8 mouse cellular contexts compared by ENCODE assay signal in the genomic region with DNA sequence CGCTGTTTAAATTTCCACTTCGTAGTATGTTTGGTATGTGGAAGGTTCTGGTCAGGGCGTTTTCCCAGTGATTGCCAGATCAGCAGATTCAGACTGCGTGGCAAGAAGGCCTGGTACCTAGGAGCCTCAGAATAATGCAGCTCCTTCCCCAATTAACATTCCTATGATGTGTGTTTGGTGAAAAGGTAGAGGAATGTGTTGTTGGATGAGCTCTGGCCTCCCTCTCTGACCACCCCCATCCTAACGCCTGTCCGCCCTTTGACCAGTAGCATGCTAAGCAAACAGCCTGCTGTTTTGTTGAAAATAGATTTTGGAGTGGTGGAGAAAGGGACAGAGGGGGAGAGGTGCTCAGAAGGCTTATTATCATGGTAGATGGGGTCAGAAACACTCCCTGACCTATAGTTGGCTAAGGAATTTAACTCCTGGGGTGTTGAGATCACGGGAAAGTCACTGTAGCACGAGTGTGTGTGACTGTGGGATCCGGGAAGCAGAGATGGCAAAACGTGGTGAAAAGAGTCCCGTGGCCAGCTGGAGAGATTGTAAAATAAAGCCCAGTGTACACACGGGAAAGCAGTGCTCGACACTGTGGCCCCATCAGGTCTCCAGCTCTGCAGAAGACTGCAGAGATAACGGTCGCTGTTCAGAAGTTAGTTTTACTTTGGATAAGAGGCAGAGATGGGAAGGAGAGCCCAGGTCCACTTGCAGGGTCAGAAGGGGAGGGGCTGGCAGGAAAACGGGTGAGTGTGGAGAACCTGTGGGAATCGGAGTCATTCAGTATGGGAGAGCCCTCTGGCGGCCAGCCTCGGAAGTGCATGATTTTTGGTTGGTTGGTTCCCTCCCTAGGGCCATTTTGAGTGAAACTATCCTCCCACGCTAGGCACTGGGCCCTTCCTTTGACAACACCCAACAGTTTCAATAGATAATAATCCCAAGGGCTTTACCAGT. TPM values are rescaled to one million over a fixed set of nuclear protein-coding genes. Genes with fewer than 3 reads are reported as not detected.
DNase-seq lines count a peak whose midpoint lies in the region; ATAC-seq lines count a peak whose summit lies in the region.

No protein-coding gene starts in this region.

- ATAC-seq in hindbrain, embryonic 14.5 days (ENCODE audit: low FRiP score): peak; percentile 48; the same call in 1 of the 2 replicates

- no peaks in the 10 kb centered on the region for H3K4me1 ChIP-seq in hindbrain, embryonic 14.5 days (replicated peaks; ENCODE audit: control insufficient read depth, insufficient read depth, low read length)

- H3K27me3 ChIP-seq in hindbrain, embryonic 14.5 days (ENCODE audit: control insufficient read depth, insufficient read depth, low read length): 0 out of 2 replicates have a peak, but pooled peaks cover 3% of the 10 kb centered on the region

- DNase-seq in T-cell, adult 2 months (ENCODE audit: low spot score): peak; percentile 37
- peak; percentile 82 to 88 for DNase-seq in cerebellum, postnatal 36 days
- peak; percentile 69 to 72 for DNase-seq in frontal cortex, postnatal 36 days (ENCODE audit: low spot score in 2 of 2)
- DNase-seq in hindbrain, embryonic 14.5 days (ENCODE audit: low spot score): peak; percentile 85
- peak; percentile 68 to 73 for DNase-seq in layer of hippocampus, postnatal 36 days
- DNase-seq in lung, postnatal 4 days: peak; percentile 85 to 90
- peak; percentile 59 for DNase-seq in retina, postnatal 7 days (ENCODE audit: low read depth, low spot score)
- peak; percentile 82 for DNase-seq in urinary bladder, adult 2 months (ENCODE audit: low spot score)

- WGBS in hindbrain, embryonic 14.5 days: 35% methylated on average over 20 of the region's 20 CpGs

- H3K4me3 ChIP-seq in hindbrain, embryonic 14.5 days (replicated peaks; ENCODE audit: low read length): no peak overlapping the region

- H3K36me3 ChIP-seq in hindbrain, embryonic 14.5 days (replicated peaks; ENCODE audit: control insufficient read depth, insufficient read depth): no peaks in the 10 kb centered on the region

- H3K4me2 ChIP-seq in hindbrain, embryonic 14.5 days (replicated peaks): peak overlapping the region; percentile 28

- H3K9ac ChIP-seq in hindbrain, embryonic 14.5 days: no peak overlapping the region

- H3K9me3 ChIP-seq in hindbrain, embryonic 14.5 days (ENCODE audit: control insufficient read depth, low read length): no peaks in the 10 kb centered on the region

- H3K27ac ChIP-seq in hindbrain, embryonic 14.5 days: no peak overlapping the region

RNA-seq across cellular contexts. Expression of gene Abca4, which starts 59.9 kb away (rescaled TPM):
- polyA plus RNA-seq in hindbrain, embryonic 14.5 days (2014; fragmentation: Nextera tagmentation; extraction: Ambion mirVana): 4.1 and 5.1 TPM in 2 replicates
- 1 to 10 TPM; 1.4 to 2.2 TPM for total RNA-seq in layer of hippocampus, postnatal 36 days (2021)
- 0.83 and 0.96 TPM in 2 replicates for polyA plus RNA-seq in urinary bladder, adult 2 months (2012; rRNA removed)

Comparison
In these comparisons a context has a peak if more than half of its experiments do, and no peak if none do; other contexts are left out.
1. DNase-seq: peak in every context shown above with its lines; median percentile 88 in lung, postnatal 4 days; 85 in cerebellum, postnatal 36 days; 85 in hindbrain, embryonic 14.5 days; 82 in urinary bladder, adult 2 months; 70 in frontal cortex, postnatal 36 days; 70 in layer of hippocampus, postnatal 36 days; 59 in retina, postnatal 7 days; 37 in T-cell, adult 2 months.